Mouse (Mus musculus) CH12.LX (cell line): ENCODE results near the gene Prkaa1. TPM values are rescaled to one million over a fixed set of nuclear protein-coding genes. Genes with fewer than 3 reads are reported as not detected.

ENCODE experiments used
- DNase-seq: peaks from one replicate; pipeline ENCODE4 v3.0.0-alpha.2; 2013; ENCODE audit errors: extremely low read depth
- H3K27ac ChIP-seq: 2 replicates; pipeline ENCODE4 v1.5.1; 2012; ENCODE audit warnings: low read depth, mild to moderate bottlenecking, control low read depth, moderate library complexity; ENCODE audit not compliant: insufficient read depth
- H3K27me3 ChIP-seq: replicated peaks from 2 replicates; pipeline ENCODE3; 2012; ENCODE audit warnings: inconsistent platforms
- H3K36me3 ChIP-seq, 2 experiments: replicated peaks in 1 of 2; 2 replicates each; pipeline versions ENCODE3 to v1.6.1; 2012; ENCODE audit warnings: inconsistent platforms in 1 of 2, low read length in 1 of 2, mild to moderate bottlenecking in 1 of 2, mixed read lengths in 1 of 2, moderate library complexity in 1 of 2; ENCODE audit not compliant: control insufficient read depth in 1 of 2, insufficient read depth in 1 of 2
- H3K4me1 ChIP-seq, 2 experiments: 2 replicates each; pipeline ENCODE4 v1.6.1; 2012; ENCODE audit warnings: inconsistent platforms in 1 of 2, moderate library complexity in 1 of 2; ENCODE audit not compliant: insufficient read depth in 2 of 2, control insufficient read depth in 1 of 2
- H3K4me2 ChIP-seq: 2 replicates; pipeline ENCODE4 v1.6.1; 2012; ENCODE audit warnings: low read depth, mild to moderate bottlenecking, control low read depth; ENCODE audit not compliant: poor library complexity, insufficient read depth, severe bottlenecking
- H3K4me3 ChIP-seq, 3 experiments: fragments of 150-350 bp in 1 of 3; sonication (generic) in 1 of 3; replicated peaks in 1 of 3; 2 replicates each; pipeline versions ENCODE3 to v1.5.1; 2011 to 2012; ENCODE audit warnings: low read depth in 2 of 3, low read length in 2 of 3, mild to moderate bottlenecking in 2 of 3, moderate library complexity in 2 of 3, control low read depth in 1 of 3, improper control_type of control experiment in 1 of 3, inconsistent platforms in 1 of 3, mixed read lengths in 1 of 3; ENCODE audit not compliant: poor library complexity in 1 of 3
- H3K79me2 ChIP-seq: replicated peaks from 2 replicates; pipeline ENCODE4 v1.6.1; 2012; ENCODE audit warnings: mild to moderate bottlenecking, moderate library complexity; ENCODE audit not compliant: control insufficient read depth, poor library complexity, insufficient read depth, severe bottlenecking; ENCODE audit errors: extremely low read depth
- H3K9ac ChIP-seq: 2 replicates; pipeline ENCODE4 v1.6.1; 2012; ENCODE audit warnings: low read depth, mild to moderate bottlenecking, control low read depth, moderate library complexity; ENCODE audit not compliant: insufficient read depth
- H3K9me3 ChIP-seq: replicated peaks from 2 replicates; pipeline ENCODE3; 2012; ENCODE audit warnings: low read length, inconsistent platforms, mixed read lengths
- BHLHE40 ChIP-seq: IDR thresholded peaks from 2 replicates; pipeline ENCODE4 v1.6.1; 2011; ENCODE audit warnings: mild to moderate bottlenecking, low read depth, low read length, improper control_type of control experiment
- CHD1 ChIP-seq: IDR thresholded peaks from 2 replicates; pipeline ENCODE4 v1.6.1; 2012; ENCODE audit warnings: low read depth, low read length, improper control_type of control experiment, inconsistent platforms
- CHD2 ChIP-seq: IDR thresholded peaks from 2 replicates; pipeline ENCODE4 v1.6.1; 2011; ENCODE audit warnings: low read length, improper control_type of control experiment
- EP300 ChIP-seq: IDR thresholded peaks from 2 replicates; pipeline ENCODE4 v1.6.1; 2011; ENCODE audit warnings: low read length, improper control_type of control experiment
- HCFC1 ChIP-seq: IDR thresholded peaks from 2 replicates; pipeline ENCODE4 v1.6.1; 2012; ENCODE audit warnings: low read depth, mild to moderate bottlenecking, inconsistent platforms, low read length, improper control_type of control experiment
- IRF4 ChIP-seq: IDR thresholded peaks from 2 replicates; pipeline ENCODE4 v1.6.1; 2014; ENCODE audit warnings: low read depth, mild to moderate bottlenecking, inconsistent platforms, low read length, improper control_type of control experiment
- JUN ChIP-seq: IDR thresholded peaks from 2 replicates; pipeline ENCODE4 v1.6.1; 2011; ENCODE audit warnings: low read depth, mild to moderate bottlenecking, low read length, improper control_type of control experiment, moderate library complexity; ENCODE audit not compliant: insufficient read depth
- JUND ChIP-seq: conservative IDR thresholded peaks from 2 replicates; pipeline ENCODE4 v1.6.1; 2011; ENCODE audit warnings: low read depth, low read length, improper control_type of control experiment
- KAT2A ChIP-seq: IDR thresholded peaks from 2 replicates; pipeline ENCODE4 v1.6.1; 2012; ENCODE audit warnings: low read length, improper control_type of control experiment, inconsistent platforms; ENCODE audit not compliant: insufficient replicate concordance
- MAFK ChIP-seq: IDR thresholded peaks from 2 replicates; pipeline ENCODE4 v1.6.1; 2011; ENCODE audit warnings: low read length, improper control_type of control experiment; ENCODE audit not compliant: insufficient replicate concordance
- MAX ChIP-seq: IDR thresholded peaks from 2 replicates; pipeline ENCODE4 v1.6.1; 2011; ENCODE audit warnings: low read length, improper control_type of control experiment
- PAX5 ChIP-seq: IDR thresholded peaks from 2 replicates; pipeline ENCODE4 v1.6.1; 2012; ENCODE audit warnings: low read length, inconsistent platforms, mixed read lengths
- RCOR1 ChIP-seq: conservative IDR thresholded peaks from 2 replicates; pipeline ENCODE4 v1.6.1; 2012; ENCODE audit warnings: low read depth, mild to moderate bottlenecking, inconsistent platforms, low read length, improper control_type of control experiment
- SMC3 ChIP-seq: IDR thresholded peaks from 2 replicates; pipeline ENCODE4 v1.6.1; 2011; ENCODE audit warnings: low read depth, low read length, improper control_type of control experiment
- TBP ChIP-seq: conservative IDR thresholded peaks from 2 replicates; pipeline ENCODE4 v1.6.1; 2011; ENCODE audit warnings: low read depth, low read length, improper control_type of control experiment
- UBTF ChIP-seq: IDR thresholded peaks from 2 replicates; pipeline ENCODE4 v1.6.1; 2012; ENCODE audit warnings: low read depth, mild to moderate bottlenecking, inconsistent platforms, low read length, improper control_type of control experiment, moderate library complexity
- ZMIZ1 ChIP-seq: IDR thresholded peaks from 2 replicates; pipeline ENCODE4 v1.6.1; 2012; ENCODE audit warnings: low read depth, mild to moderate bottlenecking, inconsistent platforms, low read length, improper control_type of control experiment
- ZNF384 ChIP-seq: IDR thresholded peaks from 2 replicates; pipeline ENCODE4 v1.6.1; 2012; ENCODE audit warnings: low read depth, low read length, improper control_type of control experiment, inconsistent platforms
- dilution Hi-C: fragments of 300-500 bp; cut with MboI; formaldehyde crosslinking; loops from 2 replicates; pipeline ENCODE4 v1.14.3; 2020; ENCODE audit warnings: low sequenced_read_pairs; ENCODE audit not compliant: extremely low pct_unique_long_range_greater_than_20kb, extremely low pct_ligation_motif_present
- in situ Hi-C: fragments of 300-500 bp; cut with MboI; formaldehyde crosslinking; loops from 3 replicates; pipeline ENCODE4 v1.14.3; 2019; ENCODE audit warnings: low sequenced_read_pairs, low pct_ligation_motif_present, low pct_unique_long_range_greater_than_20kb, mixed read lengths
- polyA plus RNA-seq: library from polyadenylated mRNA; unstranded; fragments of >175 nt; gene quantifications from 2 replicates; pipeline ENCODE4 v1.2.1, GENCODE M21; 2012; ENCODE audit warnings: low read depth; ENCODE audit not compliant: insufficient read length
- total RNA-seq, 2 experiments: library from RNA; depleted of rRNA; stranded (reverse); fragments of 300-350 nt in 1 of 2; fragments of >200 nt in 1 of 2; gene quantifications; 2 replicates each; pipeline ENCODE4 v1.2.3; 2012 to 2014

The Prkaa1 gene
- total and polyA plus RNA-seq, 3 experiments = 12.6 to 25.4 (median 21.2) TPM

GRCm38 (mm10) chr15:5133301-5133700 lies 10.4 kb upstream of the Prkaa1 start:
- no peak overlapping the region for H3K27ac ChIP-seq

GRCm38 (mm10) chr15:5134179-5134578 lies 9.5 kb upstream of the Prkaa1 start:
- Histone ChIP-seq H3K36me3 (peaks cover 0 to 4% of the 10 kb centered on the region in 2 experiments), H3K79me2 (no peaks in the 10 kb centered on the region), H3K9ac (no peak overlapping the region), H3K27ac (no peak overlapping the region), H3K4me2 (no peak overlapping the region), H3K9me3 (no peaks in the 10 kb centered on the region), H3K27me3 (no peaks in the 10 kb centered on the region), H3K4me1 (no peaks in the 10 kb centered on the region), H3K4me3 (no peak overlapping the region)
- DNase-seq = no peak
- dilution Hi-C loops = no loop called here
- in situ Hi-C loops = no loop called here
- TF ChIP-seq CHD1 (no peak), SMC3 (no peak), EP300 (no peak), UBTF (no peak), JUND (no peak), PAX5 (no peak), RCOR1 (no peak)
- TF ChIP-seq, all 38 proteins: peak for 0

More at GRCm38 (mm10) chr15:5133301-5133700, 10.4 kb upstream of the Prkaa1 start:
- Histone ChIP-seq H3K4me2 (no peak overlapping the region), H3K79me2 (no peaks in the 10 kb centered on the region), H3K36me3 (peaks cover 0 to 6% of the 10 kb centered on the region in 2 experiments), H3K9ac (no peak overlapping the region), H3K4me1 (peaks cover 0 to 1% of the 10 kb centered on the region in 2 experiments; a peak in 1 of 4 replicates), H3K4me3 (no peak overlapping the region), H3K27me3 (no peaks in the 10 kb centered on the region), H3K9me3 (no peaks in the 10 kb centered on the region)
- TF ChIP-seq TBP (no peak), JUN (no peak)
- no peak for DNase-seq
- dilution Hi-C loops (no loop called here), in situ Hi-C loops (no loop called here)

- Histone ChIP-seq H3K79me2 (no peaks in the 10 kb centered on the region), H3K4me3 (no peak overlapping the region), H3K9ac (no peak overlapping the region), H3K4me1 (no peaks in the 10 kb centered on the region), H3K36me3 (no peaks in the 10 kb centered on the region), H3K27ac (no peak overlapping the region), H3K4me2 (no peak overlapping the region), H3K9me3 (no peaks in the 10 kb centered on the region), H3K27me3 (no peaks in the 10 kb centered on the region)
- TF ChIP-seq MAX (no peak), IRF4 (no peak), UBTF (no peak), HCFC1 (no peak), KAT2A (no peak), CHD2 (no peak), MAFK (no peak), ZNF384 (no peak), ZMIZ1 (no peak), BHLHE40 (no peak)
- DNase-seq = no peak
- in situ Hi-C loops (no loop called here), dilution Hi-C loops (no loop called here)
Observed at GRCm38 (mm10) chr15:5134945-5135483, 8.6 kb upstream of the Prkaa1 start.
